In genomic region chr2:91526294-91527146, GRCm38 (mm10) we compare ENCODE assay signal across 8 mouse cellular contexts. TPM values are rescaled to one million over a fixed set of nuclear protein-coding genes. Genes with fewer than 3 reads are reported as not detected.
DNase-seq lines count a peak whose midpoint lies in the region; ATAC-seq lines count a peak whose summit lies in the region.

Gene Ckap5 (plus strand): TSS chr2:91526762.

- peak; percentile 94 for ATAC-seq in inflammation-experienced regulatory T-cells, adult 6 months
- peak; percentile 99 for ATAC-seq in megakaryocyte-erythroid progenitor cell, adult 5-6 weeks (replicated peaks; ENCODE audit: low FRiP score, low TSS enrichment, poor library complexity, severe bottlenecking)

- DNase-seq in adrenal gland, adult (ENCODE audit: inconsistent age in 2 of 2, low spot score in 1 of 2) = peak; percentile 92 to 97
- peak; percentile 97 for DNase-seq in embryo, embryonic 10.5 days (ENCODE audit: low spot score)
- DNase-seq in gastrocnemius, postnatal 14 days = peak; percentile 91
- peak; percentile 93 for DNase-seq in left cerebral cortex, postnatal 10 days (ENCODE audit: extremely low spot score in 1 of 2, low spot score in 2 of 2)
- peak; percentile 94 for DNase-seq in right cerebral cortex, postnatal 25 days
- peak; percentile 84 to 89 for DNase-seq in urinary bladder, postnatal 4 days (ENCODE audit: low spot score in 2 of 2)

- intact Hi-C loops in gastrocnemius, postnatal 14 days (cut with DNase I; ENCODE audit: low total_unique reads) = no loop called here
- intact Hi-C loops in left cerebral cortex, postnatal 10 days (cut with DNase I) = no loop called here

RNA-seq across cellular contexts. Expression of gene Ckap5, which starts in this region (rescaled TPM):
- total RNA-seq in gastrocnemius, postnatal 14 days (2021) = 10 to 100 TPM; 30.9 to 32.9 TPM
- polyA plus RNA-seq in inflammation-experienced regulatory T-cells, adult 6 months (2017; shearing (Covaris generic)) = 10 to 100 TPM; 47.0 to 82.9 (median 47.1) TPM
- 100 to 1,000 TPM; 130 to 145 TPM for total RNA-seq in left cerebral cortex, postnatal 10 days (2021)
- 84.4 and 87.2 TPM in 2 replicates for total RNA-seq in megakaryocyte-erythroid progenitor cell, adult 5-6 weeks (2014; fragmentation: Nextera tagmentation)
- 78.2 and 82.4 TPM in 2 replicates for total RNA-seq in megakaryocyte-erythroid progenitor cell, adult 5-6 weeks (2017)

Comparison
In these comparisons a context has a peak if more than half of its experiments do, and no peak if none do; other contexts are left out.
1. Peak in every context shown above with its lines: DNase-seq and ATAC-seq.